Mouse (Mus musculus) lung, postnatal 0 days (tissue): ENCODE measurements around the gene Zfp428. TPM values are rescaled to one million over a fixed set of nuclear protein-coding genes. Genes with fewer than 3 reads are reported as not detected.
"Not testable (repeated sequence)": the region's sequence is repeated elsewhere in the genome, so short reads cannot be mapped to it uniquely, and the experiment has no call there.

Experiments
- ATAC-seq: fragments of 200-750 bp; cut with Nextera tagmentation; 2 replicates; pipeline ENCODE4 v1.8.0; 2017; ENCODE audit warnings: moderate library complexity
- DNase-seq: peaks from one replicate; pipeline ENCODE4 v3.0.0-alpha.2; 2016; ENCODE audit warnings: low spot score
- H3K27ac ChIP-seq: fragments of 300-500 bp; sonication (generic); 2 replicates; pipeline ENCODE4 v1.5.1; 2014; ENCODE audit warnings: antibody characterized with exemption, mild to moderate bottlenecking, low read length, mixed read lengths
- H3K27me3 ChIP-seq: fragments of 300-500 bp; sonication (generic); replicated peaks from 2 replicates; pipeline ENCODE4 v1.6.1; 2014; ENCODE audit warnings: low read length, mixed read lengths; ENCODE audit not compliant: insufficient read depth
- H3K36me3 ChIP-seq: fragments of 300-500 bp; sonication (generic); 2 replicates; pipeline ENCODE4 v1.6.1; 2014; ENCODE audit warnings: low read length, mixed read lengths; ENCODE audit not compliant: insufficient read depth
- H3K4me1 ChIP-seq: fragments of 300-500 bp; sonication (generic); 2 replicates; pipeline ENCODE4 v1.6.1; 2014; ENCODE audit warnings: antibody characterized with exemption, low read depth, low read length, mixed read lengths; ENCODE audit not compliant: insufficient read depth
- H3K4me2 ChIP-seq: fragments of 300-500 bp; sonication (generic); replicated peaks from 2 replicates; pipeline ENCODE4 v1.6.1; 2014; ENCODE audit warnings: low read depth, mild to moderate bottlenecking, low read length, moderate library complexity, mixed read lengths
- H3K4me3 ChIP-seq: fragments of 300-500 bp; sonication (generic); 2 replicates; pipeline ENCODE4 v1.5.1; 2014; ENCODE audit warnings: low read depth, low read length
- H3K9ac ChIP-seq: fragments of 300-500 bp; sonication (generic); replicated peaks from 2 replicates; pipeline ENCODE4 v1.6.1; 2014; ENCODE audit warnings: low read depth, mild to moderate bottlenecking
- H3K9me3 ChIP-seq: fragments of 300-500 bp; sonication (generic); 2 replicates; pipeline ENCODE4 v1.6.1; 2016; ENCODE audit warnings: low read length, mixed read lengths
- CTCF ChIP-seq: IDR thresholded peaks from 2 replicates; pipeline ENCODE4 v1.5.1; 2016; ENCODE audit warnings: antibody characterized with exemption, mild to moderate bottlenecking
- EP300 ChIP-seq: IDR thresholded peaks from 2 replicates; pipeline ENCODE4 v1.6.1; 2016; ENCODE audit warnings: antibody characterized with exemption, mild to moderate bottlenecking, control low read depth
- WGBS: fragments of 180-500 bp; shearing (Covaris S2); extraction: QIAGEN DNeasy Blood & Tissue Kit; methylation state at CpG from one replicate; pipeline ENCODE4 v1.1.7; 2014; 5-methylcytosine and 5-hydroxymethylcytosine counted together
- polyA plus RNA-seq: library from polyadenylated mRNA; unstranded; fragments of >200 nt; fragmentation: Nextera tagmentation; extraction: Ambion mirVana; gene quantifications from 2 replicates; pipeline ENCODE4 v1.2.1, GENCODE M21; 2015

The Zfp428 gene
- polyA plus RNA-seq, 1 experiment from 2014 or later, result 17.0 TPM

DNA sequence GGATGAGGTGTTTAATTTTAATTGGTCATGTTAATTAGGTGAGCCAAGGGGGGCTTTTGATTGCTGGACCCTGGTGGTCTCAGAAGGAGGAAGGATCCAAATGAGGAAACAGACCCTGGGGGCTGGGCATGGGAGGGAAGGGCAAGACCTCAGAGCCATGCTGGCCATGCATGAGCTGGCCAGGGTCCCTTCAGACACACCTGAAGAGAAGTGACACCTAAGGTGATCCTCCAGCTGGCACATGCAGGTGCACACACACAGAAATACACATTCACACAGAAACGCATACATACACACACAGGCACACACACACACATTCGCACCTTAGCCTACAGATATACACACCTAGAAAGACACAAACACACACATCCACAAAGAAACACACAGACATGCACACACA is 27.1 kb upstream of the Zfp428 start:
- Histone ChIP-seq H3K4me2 (no peak overlapping the region), H3K9ac (no peak overlapping the region), H3K9me3 (no peaks in the 10 kb centered on the region), H3K27me3 (peaks cover 12% of the 10 kb centered on the region; the same call in 1 of the 2 replicates), H3K4me1 (peaks cover 4% of the 10 kb centered on the region; the same call in 1 of the 2 replicates), H3K4me3 (no peak overlapping the region), H3K27ac (no peak overlapping the region), H3K36me3 (no peaks in the 10 kb centered on the region)
- DNase-seq (no peak), ATAC-seq (no peak)
- 94% methylated on average over 2 of the region's 2 CpGs for WGBS
- TF ChIP-seq EP300, result no peak
- no peak for TF ChIP-seq CTCF

DNA sequence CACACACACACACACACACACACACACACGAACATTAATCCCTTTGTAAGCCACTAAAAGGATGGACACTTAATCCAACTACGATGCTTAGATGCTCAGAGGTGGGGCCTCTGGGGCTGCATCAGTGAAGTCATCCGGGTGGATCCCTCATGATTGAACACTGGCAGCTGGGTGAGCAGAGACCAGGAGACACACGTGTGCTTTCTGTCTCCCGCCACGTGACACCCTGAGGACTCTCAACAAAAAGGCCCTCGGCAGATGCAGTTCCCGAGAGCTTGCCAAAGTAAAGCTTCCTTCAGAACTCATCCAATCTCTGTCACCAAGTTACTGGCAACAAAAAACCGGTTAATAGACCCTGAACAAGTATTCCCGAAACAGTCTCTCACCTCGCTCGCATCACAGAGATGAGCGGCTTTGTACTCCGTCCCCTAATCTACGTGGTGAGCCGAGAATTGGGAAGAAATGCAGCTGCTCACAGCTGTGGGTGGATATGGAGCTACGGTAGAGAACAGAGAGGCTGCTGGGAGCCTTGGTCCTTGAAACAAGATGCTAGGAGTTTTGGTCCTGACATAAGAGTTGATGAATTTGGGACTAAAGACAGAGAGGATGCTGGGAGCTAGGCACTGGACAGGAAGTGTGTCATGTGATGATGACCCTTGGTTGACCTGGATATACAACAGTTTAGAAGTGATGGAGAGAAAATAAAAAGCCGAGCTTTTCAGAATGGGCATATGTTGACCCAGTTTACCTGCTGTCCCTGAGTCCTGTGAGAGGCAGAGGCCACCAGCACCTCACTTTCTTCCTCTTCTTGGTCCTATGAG is 26.5 kb upstream of the Zfp428 start:
- H3K4me3 ChIP-seq, result no peak overlapping the region
- no peak overlapping the region for H3K4me2 ChIP-seq
- H3K36me3 ChIP-seq, result no peaks in the 10 kb centered on the region
- peaks cover 4% of the 10 kb centered on the region; the same call in 1 of the 2 replicates for H3K4me1 ChIP-seq
- H3K9ac ChIP-seq, result no peak overlapping the region
- 47% methylated on average over 18 of the region's 18 CpGs for WGBS
- H3K27ac ChIP-seq, result no peak overlapping the region
- ATAC-seq (no peak), DNase-seq (no peak)
- no peak for TF ChIP-seq EP300
- TF ChIP-seq CTCF, result no peak
- H3K27me3 ChIP-seq, result peaks cover 12% of the 10 kb centered on the region; the same call in 1 of the 2 replicates
- no peaks in the 10 kb centered on the region for H3K9me3 ChIP-seq

DNA sequence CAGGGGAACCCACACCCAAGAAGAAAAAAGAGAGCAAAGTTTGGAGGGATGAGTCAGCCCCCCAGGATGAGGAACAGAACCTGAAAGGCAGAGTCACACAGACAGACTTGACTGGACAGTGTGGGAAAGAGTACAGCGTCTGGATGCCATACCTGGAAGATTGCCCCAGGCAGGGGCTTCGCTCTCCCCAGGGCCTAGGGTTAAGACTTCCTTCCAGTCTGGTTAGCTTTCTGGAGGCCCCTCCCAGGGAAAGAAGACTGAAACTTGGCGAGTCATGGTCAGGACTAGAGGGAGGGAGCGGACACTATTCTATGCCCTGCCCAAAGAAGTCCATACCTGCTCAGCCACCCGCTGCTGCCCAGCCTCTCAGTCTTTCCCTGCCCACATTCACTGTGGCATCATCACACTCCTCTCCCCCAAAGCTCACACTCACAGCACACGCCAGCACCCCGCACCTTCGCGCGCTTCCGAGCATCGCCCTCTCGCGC is 25.8 kb upstream of the Zfp428 start:
- peak overlapping the region; percentile 56; the same call in 1 of the 2 replicates for H3K4me3 ChIP-seq
- WGBS, result 8% methylated on average over 14 of the region's 14 CpGs
- no peak for DNase-seq
- H3K9me3 ChIP-seq, result no peaks in the 10 kb centered on the region
- peaks cover 12% of the 10 kb centered on the region; the same call in 1 of the 2 replicates for H3K27me3 ChIP-seq
- peaks cover 4% of the 10 kb centered on the region; the same call in 1 of the 2 replicates for H3K4me1 ChIP-seq
- no peak overlapping the region for H3K9ac ChIP-seq
- TF ChIP-seq CTCF (no peak), EP300 (no peak)
- no peak overlapping the region for H3K27ac ChIP-seq
- H3K36me3 ChIP-seq, result no peaks in the 10 kb centered on the region
- H3K4me2 ChIP-seq, result peak overlapping the region; percentile 91
- ATAC-seq, result peak; percentile 5; the same call in 1 of the 2 replicates

DNA sequence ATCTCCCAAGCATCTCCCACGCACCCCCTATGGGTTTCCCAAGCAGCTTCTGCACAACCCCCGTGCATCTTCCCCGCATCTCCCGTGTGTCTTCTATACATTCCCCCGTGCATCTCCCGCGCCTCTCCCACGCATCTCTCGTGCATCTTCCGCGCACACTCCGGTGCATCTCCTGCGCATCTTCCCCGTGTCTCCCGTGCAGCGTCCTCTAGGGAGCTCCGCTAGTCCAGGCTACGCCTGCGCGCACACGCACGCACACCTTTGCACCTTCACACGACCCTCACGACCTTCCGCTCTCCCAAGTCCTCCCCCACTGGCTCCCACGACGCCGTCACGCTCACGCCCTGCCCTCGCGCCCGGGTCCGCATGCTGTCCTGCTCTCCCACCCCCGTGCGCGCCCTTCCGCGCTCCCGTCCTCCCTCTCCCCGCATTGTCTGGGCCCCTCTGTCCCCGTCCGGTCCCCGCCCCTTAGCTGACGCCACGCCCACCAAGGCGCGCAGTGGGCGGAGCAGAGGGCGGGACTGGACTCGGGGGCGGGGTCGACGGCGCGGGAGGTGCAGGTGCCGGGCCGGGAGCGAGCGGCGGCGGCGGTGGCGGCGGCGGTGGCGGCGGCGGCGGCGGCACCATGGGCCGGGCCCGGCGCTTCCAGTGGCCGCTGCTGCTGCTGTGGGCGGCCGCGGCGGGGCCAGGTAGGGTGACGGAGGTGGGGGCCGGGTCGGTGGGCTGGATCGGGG is 25.2 kb upstream of the Zfp428 start, which contains the start of gene Cadm4:
Gene Cadm4 (plus strand): TSS at position 550 of the 734 bp plus-strand sequence.
- Histone ChIP-seq H3K9me3 (no peaks in the 10 kb centered on the region), H3K4me1 (peaks cover 4% of the 10 kb centered on the region; the same call in 1 of the 2 replicates), H3K36me3 (no peaks in the 10 kb centered on the region), H3K27ac (no peak within 1 kb of the TSS), H3K4me3 (peak within 1 kb of the TSS; percentile 56), H3K4me2 (peak within 1 kb of the TSS; percentile 91), H3K27me3 (peaks cover 12% of the 10 kb centered on the region; the same call in 1 of the 2 replicates), H3K9ac (0 out of 2 replicates have a peak within 1 kb of the TSS, but pooled peaks have one; percentile 12)
- under 1% methylated on average over 59 of the region's 83 CpGs for WGBS
- peak; percentile 17; the same call in 1 of the 2 replicates for TF ChIP-seq CTCF
- TF ChIP-seq EP300, result no peak
- DNase-seq, result peak; percentile 66
- peak; percentile 93 for ATAC-seq

DNA sequence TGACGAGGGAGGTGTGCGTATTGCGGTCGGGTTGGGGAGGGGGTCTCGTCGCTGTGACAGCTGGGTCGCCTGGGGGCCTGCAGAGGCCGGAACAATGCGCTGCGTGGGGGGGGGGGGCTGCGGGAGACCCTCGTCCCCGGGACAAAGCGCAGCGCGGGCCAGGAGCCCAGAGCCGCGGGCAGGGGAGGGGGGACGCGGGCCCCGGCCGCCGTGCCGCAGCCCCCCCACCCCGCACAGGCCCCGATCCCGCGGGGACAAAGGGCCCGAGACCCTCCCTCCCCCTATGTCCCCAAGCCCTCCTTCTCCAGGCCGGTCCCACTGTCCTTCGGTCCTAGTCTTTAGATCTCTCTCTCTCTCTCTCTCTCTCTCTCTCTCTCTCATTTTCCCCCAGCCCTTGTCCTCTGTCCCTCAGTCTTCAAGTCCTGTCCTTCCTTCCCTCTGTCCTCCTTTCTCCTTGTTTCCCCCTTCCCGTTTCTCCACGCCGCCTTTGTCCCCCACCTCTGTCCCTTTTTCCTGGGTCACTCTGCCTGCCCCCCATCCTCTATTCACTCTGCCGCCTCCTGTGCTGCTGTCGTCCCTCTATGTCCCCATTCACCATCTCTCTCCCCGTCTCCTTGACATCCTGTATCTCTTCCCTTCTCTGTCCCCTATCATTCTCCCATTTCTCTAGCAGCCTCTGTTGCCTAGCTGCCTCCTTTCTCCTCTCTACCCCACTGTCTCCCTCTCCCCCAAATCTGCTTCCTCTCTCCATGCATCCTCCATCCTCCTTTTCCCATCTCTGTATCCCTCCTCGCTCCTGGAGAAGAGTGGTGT is 24.4 kb upstream of the Zfp428 start:
- Histone ChIP-seq H3K27ac (no peak overlapping the region), H3K9me3 (no peaks in the 10 kb centered on the region), H3K36me3 (no peaks in the 10 kb centered on the region), H3K9ac (0 out of 2 replicates have a peak overlapping the region, but pooled peaks have one; percentile 12), H3K4me1 (peaks cover 4% of the 10 kb centered on the region; the same call in 1 of the 2 replicates), H3K27me3 (peaks cover 12% of the 10 kb centered on the region; the same call in 1 of the 2 replicates), H3K4me2 (peak overlapping the region; percentile 91), H3K4me3 (peak overlapping the region; percentile 56)
- no peak for TF ChIP-seq EP300
- no peak for TF ChIP-seq CTCF
- peak; percentile 8 for ATAC-seq
- 6% methylated on average over 9 of the region's 38 CpGs for WGBS
- no peak for DNase-seq

DNA sequence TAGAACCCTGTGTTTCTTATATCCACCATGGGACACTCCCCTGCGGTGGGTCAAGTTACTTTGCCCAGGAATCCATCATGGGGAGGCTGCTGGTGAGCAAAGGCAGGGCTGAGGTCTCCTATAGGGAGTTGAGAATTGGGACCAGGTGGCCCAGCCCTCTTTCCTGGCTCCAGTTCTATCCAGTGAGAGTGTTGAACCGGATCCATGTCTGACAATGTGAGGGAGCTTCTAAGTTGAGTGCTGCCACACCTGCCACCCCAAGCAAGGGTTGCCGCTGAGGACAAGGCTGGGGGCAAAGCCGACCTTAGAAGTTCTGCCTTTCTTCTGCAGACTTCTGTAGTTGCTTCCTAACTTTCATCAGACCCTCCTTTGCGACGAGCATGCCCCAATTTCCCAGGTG is 23.5 kb upstream of the Zfp428 start:
- not testable (repeated sequence) for H3K4me3 ChIP-seq, H3K4me2 ChIP-seq, DNase-seq, ATAC-seq, H3K9me3 ChIP-seq, H3K36me3 ChIP-seq, H3K4me1 ChIP-seq, H3K27ac ChIP-seq, H3K9ac ChIP-seq
- H3K27me3 ChIP-seq, result peaks cover 12% of the 10 kb centered on the region; the same call in 1 of the 2 replicates
- WGBS, result 51% methylated on average over 6 of the region's 6 CpGs
